Mouse (Mus musculus) granulocyte monocyte progenitor cell, adult 5-6 weeks (primary cell): Measurements from ENCODE around the gene Haus2. TPM values are rescaled to one million over a fixed set of nuclear protein-coding genes. Genes with fewer than 3 reads are reported as not detected.

Experiments
- ATAC-seq: replicated peaks from 2 replicates; pipeline ENCODE4 v1.8.0; 2016; ENCODE audit warnings: mild to moderate bottlenecking, moderate TSS enrichment, inconsistent platforms; ENCODE audit not compliant: poor library complexity, severe bottlenecking
- total RNA-seq, 2 experiments: library from RNA; stranded (forward) in 1 of 2; stranded (reverse) in 1 of 2; fragments of 200-712, 200-1000 nt in 1 of 2; fragments of >200 nt in 1 of 2; fragmentation: Nextera tagmentation in 1 of 2; gene quantifications; 2 replicates each; pipeline ENCODE4 v1.2.3; 2014 to 2017

Haus2 gene
- total RNA-seq, 2 experiments from 2014 or later = 17.9 to 22.0 TPM

GRCm38 (mm10) chr2:120616279-120617163 lies 7.3 kb downstream of the Haus2 start:
- ATAC-seq = no peak

GRCm38 (mm10) chr2:120619538-120619937 lies 10.4 kb downstream of the Haus2 start:
- ATAC-seq = no peak

DNA sequence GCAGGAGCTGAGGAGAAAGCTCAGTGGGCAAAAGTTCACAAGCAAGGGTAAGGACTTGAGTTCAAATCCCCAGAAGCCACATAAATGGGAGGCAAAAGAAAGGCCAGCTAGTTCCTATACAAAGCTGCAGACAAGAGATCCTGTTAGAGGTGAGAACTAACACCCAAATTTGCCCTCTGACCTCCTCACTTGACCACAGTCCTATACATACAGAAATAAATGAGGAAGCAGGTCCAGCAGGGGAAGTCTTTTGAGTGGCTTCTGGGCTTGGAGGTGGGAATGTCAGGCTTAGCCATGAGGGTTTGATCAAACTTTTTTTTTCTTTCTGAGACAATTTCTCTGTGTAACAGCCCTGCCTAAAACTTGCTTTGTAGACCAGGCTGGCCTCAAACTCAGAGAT lies 13.7 kb downstream of the Haus2 start:
- ATAC-seq = peak; percentile 67

DNA sequence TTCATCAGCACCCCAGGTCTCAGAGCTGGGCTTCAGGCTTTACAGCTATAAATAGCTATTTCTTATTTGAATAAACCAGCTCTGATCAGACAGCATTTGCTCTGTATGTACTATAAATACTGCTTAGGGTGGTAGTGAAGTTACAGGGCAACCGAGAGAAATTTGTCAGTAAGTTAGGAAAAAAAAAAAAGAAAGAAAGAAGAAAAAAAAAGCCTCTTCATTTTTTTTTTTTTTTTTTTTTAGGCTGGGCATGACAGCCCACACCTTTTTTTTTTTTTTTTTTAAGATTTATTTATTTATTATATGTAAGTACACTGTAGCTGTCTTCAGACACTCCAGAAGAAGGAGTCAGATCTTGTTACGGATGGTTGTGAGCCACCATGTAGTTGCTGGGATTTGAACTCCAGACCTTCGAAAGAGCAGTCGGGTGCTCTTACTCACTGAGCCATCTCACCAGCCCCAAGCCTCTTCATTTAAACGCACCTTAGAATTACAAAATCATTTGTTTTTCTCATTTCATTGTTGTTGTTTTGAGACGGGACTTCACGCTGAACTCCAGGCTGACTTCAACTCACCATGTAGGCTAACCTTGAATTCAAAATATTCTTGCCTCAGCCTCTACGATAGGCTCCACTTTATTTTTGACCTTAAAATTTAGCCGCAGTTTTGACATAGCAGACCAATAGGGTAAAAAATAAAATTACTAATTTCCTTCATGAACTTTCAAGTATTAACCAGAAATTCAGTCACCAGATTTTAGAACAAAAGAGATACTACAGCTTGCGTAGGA lies 19.1 kb downstream of the Haus2 start:
- no peak for ATAC-seq

DNA sequence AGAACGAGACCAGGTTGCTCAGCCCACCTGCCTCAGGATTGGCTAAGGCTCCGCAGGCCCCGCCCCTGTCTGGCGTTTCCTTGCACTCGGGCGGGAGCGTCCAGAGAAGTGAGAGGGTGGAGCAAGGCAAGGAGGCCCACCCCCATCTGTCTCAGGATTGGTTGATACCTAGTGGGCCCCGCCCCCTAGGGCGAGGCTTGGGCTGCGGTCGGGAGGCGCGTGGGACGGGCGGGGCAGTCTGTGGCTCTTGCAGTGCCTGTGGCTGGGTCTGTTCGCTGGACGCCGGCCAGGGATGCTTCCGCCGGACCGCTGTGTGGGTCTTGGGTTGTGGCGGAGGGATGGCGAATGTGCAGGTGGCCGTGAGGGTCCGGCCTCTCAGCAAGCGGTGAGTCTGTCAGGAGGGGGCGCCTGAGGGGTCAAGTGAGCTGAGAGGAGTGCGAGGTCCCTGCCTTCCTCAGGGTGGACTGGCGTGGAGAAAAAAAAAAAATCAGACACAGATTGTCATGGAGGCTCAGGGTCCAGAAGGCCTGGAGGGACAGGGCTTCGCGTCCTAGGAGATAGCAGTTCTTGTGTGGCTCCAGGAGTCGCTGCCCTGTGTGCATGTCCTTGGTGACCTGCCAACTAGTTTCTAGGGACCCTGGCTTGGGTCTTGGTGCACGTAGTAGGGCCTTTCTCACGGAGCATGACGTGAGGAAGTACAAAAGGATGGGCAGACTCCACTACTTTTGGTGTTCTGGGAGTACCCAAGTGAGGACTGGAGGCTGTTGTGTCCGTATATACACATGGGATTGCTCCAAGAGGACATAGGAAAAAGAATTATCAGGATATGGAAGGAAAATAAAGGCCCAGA lies 19.9 kb downstream of the Haus2 start, which contains the start of gene Stard9:
Gene Stard9, plus strand, starts transcription at position 236 of the 850 bp plus-strand sequence.
- peak; percentile 97 for ATAC-seq

DNA sequence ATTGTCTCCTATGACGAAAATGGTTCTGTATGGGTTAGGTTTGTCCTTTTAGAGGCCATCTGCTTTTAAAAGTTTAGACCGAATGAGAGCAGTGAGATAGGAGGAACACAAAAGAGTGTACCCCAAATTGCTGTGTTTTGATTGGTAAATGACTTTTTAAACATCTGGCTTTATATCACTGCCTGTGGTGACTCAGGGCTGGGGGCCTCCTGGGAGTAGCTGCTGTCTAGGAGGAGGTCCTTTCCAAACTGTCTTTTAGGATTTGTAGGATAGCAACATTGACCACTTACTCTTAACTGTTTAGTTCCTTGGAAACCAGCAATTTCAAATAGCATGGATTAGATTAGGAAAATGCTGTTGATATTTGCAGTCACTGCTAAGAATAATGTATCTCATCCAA lies 21.1 kb downstream of the Haus2 start:
- no peak for ATAC-seq

DNA sequence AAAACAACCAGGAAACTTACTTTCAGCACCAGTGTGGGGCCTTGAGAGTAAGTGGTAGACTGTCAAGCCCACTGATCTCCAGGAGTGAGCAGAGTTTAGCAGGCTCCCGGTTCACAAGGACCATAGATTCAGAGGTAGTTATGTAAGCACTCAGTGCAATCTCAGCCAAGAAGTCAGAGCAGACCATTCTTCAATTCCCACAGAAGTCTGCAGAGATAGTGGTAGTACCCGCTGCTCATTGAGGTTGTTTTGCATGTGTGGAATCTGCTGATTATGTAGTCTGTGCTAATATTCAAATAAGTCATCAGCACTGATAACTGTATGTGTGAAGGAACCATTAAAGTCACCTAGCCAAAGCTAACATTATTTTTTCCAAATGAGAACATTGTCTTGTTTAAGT lies 21.5 kb downstream of the Haus2 start:
- no peak for ATAC-seq

- ATAC-seq = no peak
These were observed 22.3 kb downstream of the Haus2 start for GRCm38 (mm10) chr2:120631521-120631920.

GRCm38 (mm10) chr2:120631957-120632356 lies 22.8 kb downstream of the Haus2 start:
- ATAC-seq = peak; percentile 68

GRCm38 (mm10) chr2:120640835-120641234 lies 31.7 kb downstream of the Haus2 start:
- ATAC-seq = no peak

- no peak for ATAC-seq
These were observed 34.7 kb downstream of the Haus2 start for GRCm38 (mm10) chr2:120643836-120644235.

- no peak for ATAC-seq
These were observed 37.6 kb downstream of the Haus2 start for GRCm38 (mm10) chr2:120646777-120647176.

DNA sequence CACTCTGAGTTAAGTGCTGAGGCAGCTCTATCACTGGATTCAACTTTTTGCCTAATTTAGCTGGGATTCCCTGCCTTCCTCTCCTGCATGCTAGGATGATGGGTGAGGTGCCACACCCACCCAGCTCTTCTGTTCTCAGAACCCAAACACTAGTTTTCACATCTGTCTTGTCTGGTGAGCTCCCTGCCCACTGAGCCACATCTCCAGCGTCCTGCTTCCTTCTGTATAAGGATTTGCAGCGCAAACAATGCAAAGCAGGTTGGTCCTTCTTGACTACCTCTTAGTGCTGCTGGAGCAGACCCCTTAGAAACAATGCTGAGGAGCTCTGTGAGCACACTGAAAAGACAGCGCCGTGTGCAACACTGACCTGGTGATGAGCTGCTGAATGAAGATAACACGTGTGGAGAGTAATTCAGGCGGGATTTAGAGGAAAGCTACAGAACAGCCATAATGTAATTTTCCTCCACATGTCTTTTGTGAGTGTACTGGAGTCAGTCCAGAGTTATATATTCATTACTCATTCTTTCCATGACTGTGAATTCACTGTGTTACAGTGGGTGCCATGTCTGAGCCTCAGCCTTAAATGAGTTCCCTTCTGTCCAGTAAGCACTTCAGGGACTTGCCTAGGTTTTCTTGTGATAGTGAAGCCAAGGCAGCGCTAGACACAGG lies 43.2 kb downstream of the Haus2 start:
- no peak for ATAC-seq

- ATAC-seq = no peak
These were observed 43.7 kb downstream of the Haus2 start for GRCm38 (mm10) chr2:120652925-120653284.

- ATAC-seq = no peak
These were observed 45.5 kb downstream of the Haus2 start for GRCm38 (mm10) chr2:120654693-120655092.

- ATAC-seq = no peak
These were observed 46.7 kb downstream of the Haus2 start for GRCm38 (mm10) chr2:120655905-120656304.

DNA sequence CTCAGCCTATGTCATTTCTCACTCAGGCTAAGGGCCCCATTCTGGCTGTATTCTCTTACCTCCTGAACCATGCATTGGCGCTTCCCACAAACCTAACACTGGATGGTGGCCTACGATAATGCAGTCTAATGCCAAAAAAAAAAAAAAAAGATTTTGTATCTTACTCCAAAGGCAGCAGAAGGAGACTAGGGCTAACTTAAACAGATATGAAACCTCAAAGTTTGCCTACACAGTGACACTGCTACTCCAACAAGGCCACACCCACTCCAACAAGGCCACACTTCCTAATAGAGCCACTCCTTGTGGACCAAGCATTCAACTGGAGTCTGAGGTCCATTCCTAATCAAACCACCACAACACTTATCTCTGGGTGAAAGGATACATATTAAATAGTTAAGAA lies 47.5 kb downstream of the Haus2 start:
- ATAC-seq = no peak

DNA sequence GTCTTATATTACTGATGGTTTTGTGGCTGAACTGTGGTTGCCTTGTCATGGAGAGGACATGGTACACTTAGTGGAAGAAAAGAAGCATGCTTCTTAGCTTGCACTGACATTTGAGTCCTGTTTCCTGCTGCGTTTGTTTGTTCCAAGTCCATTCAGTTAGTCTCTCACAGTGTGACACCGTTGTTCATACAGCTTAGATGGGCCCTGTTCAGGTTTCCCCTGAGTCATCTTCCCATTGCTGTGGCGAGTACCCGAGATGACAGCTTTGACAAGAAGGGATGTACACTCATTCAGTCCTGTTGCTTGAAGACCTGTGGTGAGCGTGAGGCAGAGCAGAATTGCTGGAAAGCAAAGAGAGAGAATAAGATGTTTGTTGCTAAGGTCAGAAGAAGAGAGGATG lies 49.3 kb downstream of the Haus2 start:
- no peak for ATAC-seq

DNA sequence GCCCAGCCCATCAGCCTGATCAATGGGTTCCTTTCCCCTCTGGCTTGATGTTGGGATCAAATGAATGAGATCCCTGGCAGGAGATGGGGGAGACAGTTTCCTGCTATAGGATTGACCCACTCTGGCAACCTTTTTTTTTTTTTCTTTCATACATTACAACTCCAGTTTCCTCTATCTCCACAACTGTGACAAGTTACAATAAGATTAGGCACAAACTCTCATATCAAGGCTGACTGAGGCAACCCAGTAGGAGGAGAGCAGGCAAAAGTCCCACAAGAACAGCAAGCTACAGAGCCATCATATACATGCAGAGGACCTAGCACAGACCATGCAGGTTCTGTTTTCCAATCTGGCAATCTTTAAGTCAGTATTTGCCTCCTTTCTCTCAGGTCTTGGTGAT lies 50.1 kb downstream of the Haus2 start:
- ATAC-seq = no peak

- peak; percentile 44; the same call in 1 of the 2 replicates for ATAC-seq
These were observed 51.4 kb downstream of the Haus2 start for GRCm38 (mm10) chr2:120660486-120661078.
